Mouse (Mus musculus) ES-E14 (cell line): ENCODE measurements around the gene Plekhm2. TPM values are rescaled to one million over a fixed set of nuclear protein-coding genes. Genes with fewer than 3 reads are reported as not detected.

ENCODE experiments used
- DNase-seq: peaks from one replicate; pipeline ENCODE4 v3.0.0-alpha.2; 2013; ENCODE audit warnings: low read depth, low spot score
- H3K27ac ChIP-seq: 2 replicates; pipeline ENCODE4 v1.5.1; 2012; ENCODE audit warnings: low read depth, mild to moderate bottlenecking, low read length, moderate library complexity, mixed read lengths; ENCODE audit not compliant: poor library complexity, insufficient read depth, severe bottlenecking
- H3K36me3 ChIP-seq: 2 replicates; pipeline ENCODE4 v1.6.1; 2012; ENCODE audit warnings: mild to moderate bottlenecking, low read length, moderate library complexity, mixed read lengths; ENCODE audit not compliant: control insufficient read depth, poor library complexity, insufficient read depth, severe bottlenecking
- H3K4me1 ChIP-seq, 2 experiments: fragments of 150-350 bp in 1 of 2; sonication (generic) in 1 of 2; 2 replicates each; pipeline ENCODE4 v1.6.1; 2012; ENCODE audit warnings: low read length in 2 of 2, mild to moderate bottlenecking in 1 of 2, mixed read lengths in 1 of 2; ENCODE audit not compliant: control insufficient read depth in 2 of 2, insufficient read depth in 2 of 2, poor library complexity in 1 of 2
- H3K4me3 ChIP-seq, 2 experiments: fragments of 150-350 bp in 1 of 2; sonication (generic) in 1 of 2; 2 replicates each; pipeline ENCODE4 v1.5.1; 2012; ENCODE audit warnings: low read length in 2 of 2, low read depth in 1 of 2, mild to moderate bottlenecking in 1 of 2, mixed read lengths in 1 of 2; ENCODE audit not compliant: insufficient read depth in 1 of 2, poor library complexity in 1 of 2, severe bottlenecking in 1 of 2
- H3K9ac ChIP-seq: 2 replicates; pipeline ENCODE4 v1.6.1; 2012; ENCODE audit warnings: low read depth, mild to moderate bottlenecking, low read length, mixed read lengths; ENCODE audit not compliant: poor library complexity, insufficient read depth, severe bottlenecking
- H3K9me3 ChIP-seq: fragments of 150-350 bp; sonication (generic); 2 replicates; pipeline ENCODE4 v1.6.1; 2012; ENCODE audit warnings: low read depth, mild to moderate bottlenecking, low read length; ENCODE audit not compliant: control insufficient read depth, insufficient read depth
- CHD2 ChIP-seq: IDR thresholded peaks from 2 replicates; pipeline ENCODE4 v1.6.1; 2014; ENCODE audit warnings: mild to moderate bottlenecking, low read depth, low read length, inconsistent platforms
- HCFC1 ChIP-seq: IDR thresholded peaks from 2 replicates; pipeline ENCODE4 v1.6.1; 2012; ENCODE audit warnings: low read length, inconsistent platforms, borderline replicate concordance; ENCODE audit not compliant: insufficient read depth
- MAFK ChIP-seq: IDR thresholded peaks from 2 replicates; pipeline ENCODE4 v1.6.1; 2014; ENCODE audit warnings: mild to moderate bottlenecking, low read depth, low read length, inconsistent platforms; ENCODE audit not compliant: insufficient read depth
- ZC3H11A ChIP-seq: IDR thresholded peaks from 2 replicates; pipeline ENCODE4 v1.6.1; 2012; ENCODE audit warnings: low read depth, mild to moderate bottlenecking, inconsistent platforms, low read length, borderline replicate concordance
- ZNF384 ChIP-seq: IDR thresholded peaks from 2 replicates; pipeline ENCODE4 v1.6.1; 2012; ENCODE audit warnings: low read depth, low read length, inconsistent platforms
- in situ Hi-C, 2 experiments: fragments of 600-800 bp; cut with MboI; formaldehyde crosslinking; loops; one replicate each; pipeline ENCODE4 v1.15.1; 2025; ENCODE audit warnings: low sequenced_read_pairs in 2 of 2, inconsistent platforms in 1 of 2; ENCODE audit not compliant: unreplicated experiment in 2 of 2
- total RNA-seq: library from RNA; depleted of rRNA; stranded (reverse); fragments of 300-350 nt; gene quantifications from 2 replicates; pipeline ENCODE4 v1.2.3, GENCODE M21; 2012

The Plekhm2 gene
- total RNA-seq, 1 experiment = 6.2 TPM

DNA sequence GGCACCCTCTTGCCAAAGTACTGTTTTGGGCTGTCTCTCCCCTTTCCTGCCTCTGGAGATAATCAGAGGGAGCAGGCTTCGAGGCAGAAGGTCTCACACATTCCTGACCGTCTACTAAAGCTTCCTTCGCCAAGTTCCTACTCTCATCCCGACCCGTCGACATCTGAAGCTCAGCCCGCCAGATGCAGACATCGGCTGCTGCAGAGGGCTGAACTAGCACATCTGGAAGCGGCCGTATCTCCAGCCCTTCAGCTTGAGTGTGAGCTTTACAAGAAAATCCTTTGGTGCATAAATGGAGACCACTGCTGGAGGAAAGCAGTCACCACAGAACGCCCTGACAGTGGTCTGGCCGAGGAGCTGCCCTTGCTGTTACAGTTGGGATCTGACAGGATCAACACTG, 16.2 kb upstream of the Plekhm2 start:
- Histone ChIP-seq H3K27ac (peak overlapping the region; percentile 3; the same call in 1 of the 2 replicates), H3K36me3 (peaks cover 27% of the 10 kb centered on the region), H3K9me3 (no peaks in the 10 kb centered on the region), H3K9ac (no peak overlapping the region; the same call in 1 of the 2 replicates), H3K4me3 (no peak overlapping the region), H3K4me1 (peaks cover 32 to 44% of the 10 kb centered on the region in 2 experiments)
- no peak for DNase-seq
- in situ Hi-C loops = no loop called here
- no peak for TF ChIP-seq MAFK
- no peak for TF ChIP-seq HCFC1

DNA sequence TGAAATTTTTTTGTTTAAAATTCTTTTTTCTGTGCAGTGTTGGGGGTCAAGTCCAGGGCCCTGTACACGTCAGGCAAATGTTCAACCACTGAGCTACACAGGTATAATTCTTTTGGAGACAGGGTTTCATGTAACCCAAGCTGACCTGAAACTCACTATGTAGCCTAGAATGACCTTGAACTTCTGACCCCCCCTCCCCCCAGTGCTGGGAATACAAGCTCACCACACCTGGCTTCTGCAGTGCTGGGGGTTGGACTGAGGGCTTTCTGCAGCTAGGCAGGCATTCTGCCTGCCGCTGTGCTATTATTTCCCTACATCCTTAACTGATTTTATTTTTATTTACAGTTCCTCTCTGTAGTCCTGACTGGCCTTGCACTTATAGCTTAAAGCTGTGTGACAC, 14.3 kb upstream of the Plekhm2 start:
- in situ Hi-C loops = no loop called here
- Histone ChIP-seq H3K4me3 (no peak overlapping the region), H3K4me1 (peaks cover 40 to 53% of the 10 kb centered on the region in 2 experiments), H3K9ac (peak overlapping the region; percentile 5; the same call in 1 of the 2 replicates), H3K27ac (peak overlapping the region; percentile 75; the same call in 1 of the 2 replicates), H3K9me3 (no peaks in the 10 kb centered on the region), H3K36me3 (peaks cover 11% of the 10 kb centered on the region)
- no peak for TF ChIP-seq HCFC1
- no peak for TF ChIP-seq ZC3H11A
- no peak for TF ChIP-seq MAFK
- peak; percentile 74; the same call in 1 of the 2 replicates for TF ChIP-seq CHD2
- TF ChIP-seq ZNF384 = no peak
- DNase-seq = peak; percentile 69

DNA sequence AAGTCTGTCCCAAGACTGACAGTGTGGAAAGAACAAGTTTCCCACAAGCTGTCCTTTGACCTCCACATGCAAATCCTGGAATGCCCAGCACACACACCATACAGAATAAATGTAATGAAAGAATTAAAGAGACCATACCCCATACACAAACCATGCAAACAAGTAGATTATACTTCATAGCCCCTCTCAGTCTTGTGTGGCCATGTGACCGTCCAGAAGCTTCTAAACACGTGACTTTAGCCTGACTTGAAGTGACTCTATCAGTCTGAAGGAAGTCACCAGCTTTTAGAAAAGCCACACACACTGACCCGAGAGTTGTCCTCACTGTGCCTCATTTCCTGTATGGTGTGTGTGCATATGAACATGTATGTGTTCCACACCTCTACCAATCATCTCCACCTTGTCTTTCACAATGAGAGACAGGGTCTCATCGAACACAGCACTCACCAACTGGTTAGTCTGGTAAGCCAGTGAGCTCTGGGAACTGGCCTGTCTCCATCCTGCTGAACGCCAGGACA, 11.8 kb upstream of the Plekhm2 start:
- no peak for DNase-seq
- H3K9me3 ChIP-seq = no peaks in the 10 kb centered on the region
- no peak overlapping the region for H3K4me3 ChIP-seq
- H3K4me1 ChIP-seq = peaks cover 32 to 48% of the 10 kb centered on the region in 2 experiments
- TF ChIP-seq ZC3H11A = no peak
- no peak for TF ChIP-seq CHD2
- TF ChIP-seq HCFC1 = no peak
- no peak for TF ChIP-seq MAFK
- no peak for TF ChIP-seq ZNF384
- no peaks in the 10 kb centered on the region for H3K36me3 ChIP-seq
- H3K9ac ChIP-seq = no peak overlapping the region
- no peak overlapping the region for H3K27ac ChIP-seq
- in situ Hi-C loops = no loop called here

DNA sequence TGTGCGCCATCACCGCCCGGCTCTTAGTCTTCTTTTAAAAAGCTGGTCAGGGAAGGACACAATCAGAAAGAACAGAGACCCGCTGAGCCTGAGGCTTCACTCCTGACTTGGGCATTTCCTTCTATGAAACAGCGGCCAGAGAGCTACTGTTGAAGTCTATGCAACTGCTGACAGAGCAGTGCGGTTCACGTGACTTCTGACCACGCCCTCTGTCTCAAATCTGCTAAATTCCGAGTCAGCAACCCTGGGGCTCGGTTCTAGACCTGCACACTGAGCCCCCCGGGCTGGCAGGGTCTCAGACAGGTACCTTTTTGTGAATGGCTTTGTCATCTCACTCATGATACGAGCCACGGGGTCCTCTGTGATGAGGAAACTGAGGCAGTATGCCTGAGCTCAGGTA, 7.6 kb upstream of the Plekhm2 start:
- H3K9ac ChIP-seq = peak overlapping the region; percentile 54; the same call in 1 of the 2 replicates
- in situ Hi-C loops = no loop called here
- peak; percentile 57; the same call in 1 of the 2 replicates for TF ChIP-seq MAFK
- no peak for TF ChIP-seq CHD2
- H3K4me1 ChIP-seq = peaks cover 13 to 28% of the 10 kb centered on the region in 2 experiments
- no peaks in the 10 kb centered on the region for H3K36me3 ChIP-seq
- peak overlapping the region; percentile 34 to 48; a peak in 3 of 4 replicates for H3K4me3 ChIP-seq
- H3K9me3 ChIP-seq = no peaks in the 10 kb centered on the region
- H3K27ac ChIP-seq = peak overlapping the region; percentile 55; the same call in 1 of the 2 replicates
- peak; percentile 51 for DNase-seq

DNA sequence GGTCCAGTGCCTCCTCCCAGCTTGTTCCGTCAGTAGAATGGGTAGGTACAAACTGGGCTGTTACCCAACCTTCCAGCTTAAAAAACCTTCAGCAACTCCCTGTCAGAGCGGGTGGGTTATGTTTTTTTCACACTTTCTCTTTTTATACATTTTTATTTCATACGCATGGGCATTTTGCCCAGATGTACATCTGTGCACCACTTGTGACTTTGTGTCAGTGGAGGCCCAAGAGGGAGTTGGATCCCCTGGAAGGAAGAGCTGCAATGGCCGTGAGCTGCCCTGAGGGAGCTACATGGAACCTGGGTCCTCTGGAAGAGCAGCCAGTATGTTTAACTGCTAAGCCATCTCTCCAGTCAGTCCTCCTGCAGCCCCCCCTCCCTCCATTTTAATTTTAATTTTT, 6.7 kb upstream of the Plekhm2 start:
- H3K4me3 ChIP-seq = no peak overlapping the region
- no peak overlapping the region for H3K9ac ChIP-seq
- H3K36me3 ChIP-seq = no peaks in the 10 kb centered on the region
- no peak overlapping the region for H3K27ac ChIP-seq
- in situ Hi-C loops = no loop called here
- H3K9me3 ChIP-seq = no peaks in the 10 kb centered on the region
- peaks cover 11 to 26% of the 10 kb centered on the region in 2 experiments for H3K4me1 ChIP-seq
- TF ChIP-seq ZC3H11A (no peak), MAFK (no peak), HCFC1 (no peak), ZNF384 (no peak), CHD2 (no peak)
- DNase-seq = no peak
